Mouse (Mus musculus) liver, embryonic 14.5 days (tissue): Measurements from ENCODE around the gene Hoxb2.

Source experiments
- CTCF ChIP-seq: IDR thresholded peaks from 2 replicates; pipeline ENCODE4 v1.5.1; 2016; ENCODE audit warnings: antibody characterized with exemption, low read depth, control low read depth
- EP300 ChIP-seq: IDR thresholded peaks from 2 replicates; pipeline ENCODE4 v1.6.1; 2016; ENCODE audit warnings: antibody characterized with exemption, low read depth

DNA sequence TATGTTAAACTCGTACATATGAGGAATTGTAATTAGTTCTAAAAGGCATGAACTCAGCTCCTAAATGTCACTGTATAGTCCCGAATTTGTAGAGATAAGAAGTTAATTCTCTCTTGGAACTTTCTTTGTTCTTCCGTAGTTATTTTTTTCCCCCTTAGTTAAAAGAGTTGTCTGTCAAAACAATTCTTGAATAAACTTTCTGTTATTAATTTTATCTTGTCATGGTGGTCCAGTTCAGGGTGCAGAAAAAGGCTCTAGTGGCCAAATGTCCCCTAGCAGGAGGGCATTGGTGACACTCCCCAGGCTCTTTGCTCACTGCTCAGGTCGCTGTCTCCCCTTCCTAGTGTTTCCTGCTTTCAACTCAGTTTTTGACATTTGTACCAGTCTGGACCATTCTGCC lies 2.6 kb upstream of the Hoxb2 start:
- no peak for TF ChIP-seq CTCF
- no peak for TF ChIP-seq EP300
